Mouse (Mus musculus) brain, embryonic 18.5 days (tissue): ENCODE results near the gene Pdzk1.

Experiments
- DNase-seq: peaks from one replicate; pipeline ENCODE4 v3.0.0-alpha.2; 2012; ENCODE audit warnings: low read depth, low spot score

Gene Pdzk1

GRCm38 (mm10) chr3:96828984-96829383, at the start of gene Pdzk1, which contains the start of gene Cd160:
Gene Pdzk1, plus strand, starts transcription at chr3:96829284.
Gene Cd160, minus strand, starts transcription at chr3:96829351.
- no peak for DNase-seq

DNA sequence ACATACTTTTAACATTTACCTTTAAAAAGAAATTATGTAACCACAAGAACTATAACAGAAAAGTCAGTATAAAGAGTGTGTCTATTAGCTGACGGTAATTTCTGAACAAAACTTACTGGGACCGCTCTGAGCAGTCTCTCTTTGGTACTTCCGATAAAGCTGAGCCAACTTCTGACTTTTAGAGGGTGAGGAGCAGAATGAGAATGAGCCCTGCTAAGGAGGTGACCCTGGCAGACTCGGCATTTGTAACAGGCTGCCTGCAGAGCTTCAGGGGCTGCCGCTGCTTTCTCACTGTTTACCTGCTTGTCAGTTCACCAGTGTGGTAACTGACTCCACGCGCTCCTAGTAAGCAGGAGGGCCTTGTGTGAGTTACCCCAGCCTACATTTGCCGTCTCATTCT, 46.8 kb upstream of the Pdzk1 start:
- DNase-seq: no peak

DNA sequence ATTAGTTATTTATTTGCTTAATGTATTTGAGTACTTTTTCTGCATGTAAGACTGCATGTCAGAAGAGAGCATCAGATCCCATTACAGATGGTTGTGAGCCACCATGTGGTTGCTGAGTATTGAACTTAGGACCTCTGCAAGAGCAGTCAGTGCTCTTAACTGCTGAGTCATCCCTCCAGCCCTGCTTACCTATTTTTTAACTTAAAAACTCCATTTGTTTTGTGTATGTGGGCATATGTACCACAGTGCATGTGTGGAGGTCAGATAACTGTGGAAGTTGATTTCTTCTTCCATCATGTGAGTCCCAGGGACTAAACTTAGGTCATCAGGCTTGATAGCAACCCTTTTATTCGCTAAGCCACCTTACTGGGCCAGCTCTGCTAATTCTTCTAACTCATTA, 41.3 kb upstream of the Pdzk1 start:
- no peak for DNase-seq

GRCm38 (mm10) chr3:96788506-96788905, 40.6 kb upstream of the Pdzk1 start:
- DNase-seq: no peak

DNA sequence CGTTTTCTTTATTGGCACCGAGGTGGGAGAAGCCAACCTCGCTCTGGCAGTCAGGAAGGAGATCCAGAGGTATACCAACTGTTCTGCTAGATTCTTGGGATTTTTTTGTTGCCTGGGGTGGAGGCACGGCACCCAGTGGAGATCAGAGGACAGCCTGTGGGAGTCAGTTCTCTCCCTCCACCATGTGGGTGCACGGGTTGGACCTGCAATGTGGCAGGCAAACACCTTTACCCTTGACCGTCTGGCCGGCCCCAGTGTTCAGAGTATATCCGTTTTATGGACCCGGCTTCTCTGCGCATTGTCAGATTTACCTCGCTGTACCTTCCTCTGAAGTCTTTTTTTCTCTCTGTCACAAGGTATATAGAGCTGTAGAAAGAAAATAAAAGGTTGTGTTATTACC, 28.8 kb upstream of the Pdzk1 start:
- no peak for DNase-seq

DNA sequence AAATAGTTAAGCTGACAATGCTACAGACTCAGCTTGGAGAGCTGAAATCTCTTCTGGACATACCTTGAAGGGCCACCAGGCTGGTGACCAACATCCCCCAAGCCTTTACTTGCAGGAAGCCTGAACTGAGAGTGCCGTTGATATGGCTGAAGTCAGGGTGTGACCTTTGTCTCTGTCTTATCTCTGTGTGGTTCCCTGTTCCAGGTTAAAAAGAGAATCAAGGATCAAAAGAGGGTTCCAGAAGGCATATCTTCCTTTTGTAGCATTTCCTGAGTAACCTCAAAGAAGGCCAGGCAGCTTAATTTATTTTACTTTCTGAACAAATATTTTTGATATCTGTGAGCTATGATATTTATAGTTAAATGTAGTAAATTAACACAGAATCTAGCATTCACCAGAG, 26.9 kb upstream of the Pdzk1 start:
- DNase-seq: no peak

GRCm38 (mm10) chr3:96808136-96808535, 20.9 kb upstream of the Pdzk1 start:
- DNase-seq: no peak

DNA sequence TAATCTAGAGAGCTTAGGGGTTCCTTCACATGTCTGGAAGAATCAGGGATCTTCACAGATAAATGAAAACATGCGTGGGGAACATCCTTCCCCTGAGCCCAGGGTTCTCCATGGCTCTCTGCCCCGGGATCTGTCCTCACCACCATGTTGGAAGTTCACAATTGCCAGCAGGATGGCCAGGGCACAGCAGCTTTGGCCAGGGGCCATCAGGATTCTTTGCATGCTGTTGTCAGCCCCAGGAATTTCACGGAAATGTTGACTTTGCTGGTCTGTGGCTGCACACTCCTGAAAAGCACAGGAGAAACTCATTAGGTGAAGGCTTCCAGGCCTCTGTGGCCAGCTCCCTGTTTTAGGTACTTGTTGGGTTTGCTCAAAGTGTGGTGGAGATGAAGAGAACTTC, 20.4 kb upstream of the Pdzk1 start:
- DNase-seq: no peak

- no peak for DNase-seq
Measured at GRCm38 (mm10) chr3:96811232-96811631, 17.9 kb upstream of the Pdzk1 start.

GRCm38 (mm10) chr3:96812395-96813091, 16.5 kb upstream of the Pdzk1 start:
- DNase-seq: no peak

DNA sequence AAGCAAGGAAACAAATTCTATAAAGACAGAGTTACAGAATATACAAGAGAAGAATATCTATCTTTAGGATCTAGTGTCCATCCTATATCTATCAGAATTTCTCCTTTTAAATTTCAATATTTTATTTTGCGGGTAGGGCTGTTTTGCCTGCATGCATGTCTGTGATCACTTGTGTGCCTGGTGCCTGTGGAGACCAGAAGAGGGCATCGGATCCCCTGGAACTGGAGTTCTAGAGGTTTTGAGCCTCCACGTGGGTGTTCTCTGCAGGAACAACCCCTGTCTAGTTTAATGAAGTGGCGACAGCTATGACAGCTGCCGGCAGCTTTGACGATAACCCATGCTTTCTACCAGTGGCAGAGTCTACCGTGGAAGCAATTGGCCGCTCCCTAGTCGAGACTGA, 16.0 kb upstream of the Pdzk1 start:
- no peak for DNase-seq

DNA sequence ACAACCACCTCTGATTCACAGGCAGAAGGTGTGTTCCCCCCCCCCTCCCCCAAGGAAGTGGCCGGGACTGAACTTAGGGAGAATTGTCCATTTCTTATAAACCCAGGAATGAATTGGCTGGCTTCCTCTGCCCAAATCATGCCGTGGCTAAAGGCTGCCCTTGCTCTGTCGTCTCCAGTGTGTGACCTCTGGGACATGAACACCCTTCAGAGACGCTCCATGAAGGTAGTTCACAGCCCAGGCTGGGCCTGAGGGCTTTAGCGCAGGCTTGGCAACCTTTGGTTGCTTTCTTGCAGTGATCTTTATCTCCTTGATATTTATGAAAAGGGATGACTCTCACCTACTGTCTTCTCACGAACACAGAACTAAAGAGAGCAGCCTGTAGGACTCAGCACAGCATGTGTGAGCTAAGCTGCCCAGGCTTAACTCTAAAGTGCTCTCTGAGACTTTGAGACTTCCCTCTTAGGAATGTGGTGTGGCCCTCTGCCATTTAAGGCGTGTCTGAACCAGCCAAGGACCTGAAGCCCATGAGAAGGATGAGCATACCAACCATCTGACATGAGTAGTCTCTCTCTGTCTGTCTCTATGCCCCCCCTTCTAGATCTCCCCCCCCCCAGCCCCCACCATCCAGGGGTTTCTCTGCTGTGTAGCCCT, 15.4 kb upstream of the Pdzk1 start:
- no peak for DNase-seq

DNA sequence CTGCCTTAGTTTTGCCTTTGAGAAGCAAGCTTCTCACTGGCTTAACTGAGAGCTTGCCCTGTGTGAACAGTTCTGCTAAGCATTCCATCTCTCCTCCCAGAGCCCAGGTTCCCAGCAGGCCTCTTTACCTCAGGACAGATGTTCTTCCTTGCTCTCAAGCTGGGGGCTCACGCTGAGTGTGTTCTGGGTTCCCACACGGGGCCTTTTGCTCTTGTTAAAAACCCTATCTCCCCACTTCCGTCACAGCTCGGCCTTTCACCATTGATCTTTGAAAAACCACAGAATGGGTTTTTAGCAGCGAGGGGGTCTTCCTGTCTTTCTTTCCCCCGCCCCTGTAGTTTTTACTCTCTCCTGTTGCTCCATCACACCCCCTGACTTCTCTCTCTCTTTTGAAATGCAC, 14.7 kb upstream of the Pdzk1 start:
- DNase-seq: no peak

DNA sequence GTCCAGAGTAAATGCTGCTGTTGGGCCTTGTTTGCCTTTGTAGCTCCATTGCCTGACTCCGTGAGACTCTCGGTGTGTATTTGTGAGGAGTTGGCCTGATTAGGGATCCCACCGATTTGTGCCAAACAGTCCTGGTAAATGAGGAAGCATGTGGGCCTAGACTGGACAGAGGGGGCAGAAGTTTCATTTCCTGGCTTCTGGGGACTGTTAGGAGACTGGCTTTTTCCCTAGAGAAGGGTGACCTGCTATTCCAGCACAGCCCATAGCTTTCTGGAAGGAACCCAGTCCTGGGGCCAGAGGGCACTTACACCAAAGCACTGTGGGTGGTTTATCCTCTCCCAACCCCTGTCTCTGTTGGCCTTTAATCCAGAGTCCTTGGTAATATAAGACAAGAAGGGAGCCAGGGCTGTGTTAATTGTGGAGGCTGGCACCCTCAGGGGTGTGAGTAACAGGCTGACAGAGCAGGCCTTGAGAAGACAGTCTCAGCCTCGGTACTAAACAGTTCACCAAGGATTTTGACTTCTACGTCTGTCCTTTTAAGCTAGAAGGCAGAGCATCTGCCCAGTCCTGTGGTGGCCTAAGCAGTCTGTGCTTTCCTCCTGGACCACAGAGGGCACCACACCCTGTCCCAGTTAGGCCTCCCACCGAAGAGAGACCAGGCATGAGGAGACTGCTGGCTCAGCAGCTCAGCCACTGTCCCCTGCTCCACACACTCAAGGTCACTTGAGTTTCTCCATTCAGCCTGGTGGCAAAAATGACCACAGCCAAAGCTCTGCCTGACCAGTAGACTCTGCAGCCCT, 8.8 kb upstream of the Pdzk1 start:
- DNase-seq: no peak

- no peak for DNase-seq
Measured at GRCm38 (mm10) chr3:96821581-96821980, 7.5 kb upstream of the Pdzk1 start.

- no peak for DNase-seq
Measured at GRCm38 (mm10) chr3:96823701-96824100, 5.4 kb upstream of the Pdzk1 start.

DNA sequence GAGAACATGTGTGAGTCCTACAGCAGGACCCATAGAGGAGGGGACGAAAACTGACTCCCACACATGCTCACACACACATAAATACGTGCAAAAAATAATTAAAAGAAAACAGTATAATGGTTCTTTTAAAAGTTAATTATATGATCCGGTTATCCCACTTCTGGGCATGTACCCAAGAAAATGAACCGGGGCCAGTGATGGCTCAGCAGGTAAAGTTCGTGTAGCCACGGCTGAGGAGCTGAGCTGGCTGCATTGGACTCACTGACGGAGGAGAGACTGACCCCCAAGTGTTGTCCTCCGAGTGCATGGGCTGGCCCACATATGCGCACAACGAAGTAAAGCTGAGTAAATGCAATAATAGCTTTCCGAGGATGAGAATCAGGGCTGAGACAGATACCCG, 4.5 kb upstream of the Pdzk1 start:
- no peak for DNase-seq

DNA sequence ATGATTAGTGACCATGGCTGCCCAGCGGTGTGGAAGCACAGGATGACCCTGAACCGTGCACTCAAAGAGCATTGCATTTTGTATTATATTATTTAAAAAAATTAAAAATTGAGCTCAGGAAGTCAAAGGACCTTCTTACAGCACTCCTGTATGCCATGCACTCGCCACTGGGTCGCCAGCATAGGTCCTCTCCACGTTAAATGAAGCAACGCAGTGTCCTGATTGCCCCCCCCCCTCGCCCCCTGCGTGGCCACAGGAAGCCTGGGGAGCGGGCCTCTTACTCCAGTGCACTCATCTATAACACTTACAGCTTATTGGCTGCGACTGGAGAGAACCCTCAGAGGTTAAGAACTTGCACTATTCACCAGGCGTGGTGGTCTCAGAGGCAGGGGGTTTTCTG, 3.8 kb upstream of the Pdzk1 start:
- no peak for DNase-seq

DNA sequence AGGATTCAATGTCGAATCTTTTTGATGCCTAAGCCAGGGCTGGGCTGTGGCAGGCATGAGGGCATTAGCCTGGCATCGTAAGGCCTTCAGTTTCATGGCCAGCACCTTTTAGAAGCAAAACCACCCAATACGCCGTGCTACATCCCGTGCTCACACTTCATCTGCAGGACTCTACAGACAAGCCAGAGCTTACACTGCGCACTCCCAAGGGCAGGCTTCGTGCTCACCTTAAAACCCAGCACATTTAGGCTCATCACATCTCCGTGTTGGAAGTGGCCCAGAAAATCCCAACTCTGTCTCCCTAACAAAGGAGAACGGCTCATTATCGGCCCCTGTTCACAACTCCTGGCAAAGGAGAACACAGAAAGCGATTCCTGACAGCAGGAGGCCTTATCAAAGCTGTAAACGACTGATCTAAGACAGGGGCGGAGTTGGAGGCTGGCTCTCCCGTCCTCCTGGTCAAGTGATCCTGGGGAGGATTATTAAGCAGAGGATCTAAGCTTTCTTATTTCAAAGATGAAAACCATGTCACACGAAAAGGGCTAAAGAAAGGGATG, 698 bp upstream of the Pdzk1 start:
- no peak for DNase-seq

GRCm38 (mm10) chr3:96829856-96830255, 772 bp downstream of the Pdzk1 start:
- no peak for DNase-seq

GRCm38 (mm10) chr3:96832930-96833329, 3.8 kb downstream of the Pdzk1 start:
- no peak for DNase-seq

DNA sequence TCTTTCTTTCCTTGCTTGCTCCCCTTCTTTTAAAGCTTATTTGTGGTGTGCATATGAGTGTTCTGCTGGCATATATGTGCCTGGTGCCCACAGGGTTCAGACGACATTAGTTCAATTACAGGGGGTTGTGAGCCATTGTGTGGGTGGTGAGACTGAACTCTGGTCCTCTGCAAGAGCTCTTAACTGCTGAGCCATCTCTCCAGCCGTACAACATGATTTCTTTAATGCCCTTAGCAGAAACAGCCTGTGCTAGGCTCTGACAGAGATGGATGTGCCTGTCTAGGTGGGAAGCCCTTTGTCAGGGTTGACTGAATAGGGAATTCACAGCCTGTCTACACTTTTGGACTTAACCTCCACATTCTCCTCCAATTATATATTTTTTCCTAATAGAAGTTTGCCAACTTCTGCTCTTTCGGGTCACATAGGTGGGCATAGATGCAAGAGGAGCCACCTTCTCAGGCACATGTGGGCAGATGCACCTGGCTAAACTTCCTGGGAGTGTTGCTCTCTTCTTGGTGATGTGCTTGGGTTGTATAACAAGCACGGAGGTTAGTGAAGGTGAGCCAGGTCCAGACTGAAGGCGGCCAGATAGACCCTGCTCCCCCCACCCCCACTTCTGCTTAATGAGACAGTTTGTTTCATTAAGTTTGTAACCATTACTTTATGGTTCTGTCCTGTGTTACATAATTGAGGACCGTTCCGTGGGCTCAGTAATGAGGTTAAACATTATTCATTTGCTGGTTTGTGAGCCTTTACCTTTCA, 5.7 kb downstream of the Pdzk1 start:
- DNase-seq: no peak
